Mouse (Mus musculus) G1E (cell line): ENCODE results near the gene Ubl5. TPM values are rescaled to one million over a fixed set of nuclear protein-coding genes. Genes with fewer than 3 reads are reported as not detected.
"Not testable (repeated sequence)": the region's sequence is repeated elsewhere in the genome, so short reads cannot be mapped to it uniquely, and the experiment has no call there.

Source experiments
- ATAC-seq: 2 replicates; pipeline ENCODE4 v1.8.0; 2016; ENCODE audit warnings: mild to moderate bottlenecking; ENCODE audit not compliant: insufficient number of reproducible peaks, poor library complexity, low FRiP score, severe bottlenecking; ENCODE audit errors: extremely low read depth
- DNase-seq: peaks from one replicate; pipeline ENCODE4 v3.0.0; 2012; ENCODE audit warnings: low spot score
- H3K27me3 ChIP-seq: 2 replicates; pipeline ENCODE4 v1.6.1; 2012; ENCODE audit warnings: mild to moderate bottlenecking, low read length, inconsistent platforms; ENCODE audit not compliant: insufficient read depth
- H3K36me3 ChIP-seq: replicated peaks from 2 replicates; pipeline ENCODE3; 2012; ENCODE audit warnings: mild to moderate bottlenecking, inconsistent platforms
- H3K4me1 ChIP-seq: 2 replicates; pipeline ENCODE4 v1.6.1; 2012; ENCODE audit warnings: low read depth, low read length, inconsistent platforms, mixed read lengths; ENCODE audit not compliant: insufficient read depth
- H3K4me3 ChIP-seq: 2 replicates; pipeline ENCODE4 v1.5.1; 2012; ENCODE audit warnings: low read depth, mild to moderate bottlenecking, inconsistent platforms, low read length, moderate library complexity, mixed read lengths
- H3K9me3 ChIP-seq: replicated peaks from 2 replicates; pipeline ENCODE4 v1.6.1; 2012; ENCODE audit warnings: inconsistent platforms
- CTCF ChIP-seq: IDR thresholded peaks from 2 replicates; pipeline ENCODE4 v1.5.1; 2012; ENCODE audit warnings: low read depth, low read length, inconsistent platforms, mixed read lengths
- GATA1 ChIP-seq: IDR thresholded peaks from 2 replicates; pipeline ENCODE4 v1.6.1; 2012; ENCODE audit warnings: borderline replicate concordance, low read length, inconsistent platforms, mixed read lengths
- GATA2 ChIP-seq: IDR thresholded peaks from 2 replicates; pipeline ENCODE4 v1.6.1; 2012; ENCODE audit warnings: low read depth, low read length, inconsistent platforms, borderline replicate concordance
- POLR2AphosphoS5 ChIP-seq: IDR thresholded peaks from 2 replicates; pipeline ENCODE4 v1.6.1; 2012; ENCODE audit warnings: low read depth, low read length, inconsistent platforms; ENCODE audit not compliant: insufficient replicate concordance
- TAL1 ChIP-seq: conservative IDR thresholded peaks from 2 replicates; pipeline ENCODE4 v1.6.1; 2012; ENCODE audit warnings: low read depth, low read length, inconsistent platforms, mixed read lengths
- polyA plus RNA-seq: library from polyadenylated mRNA; stranded (reverse); fragments of >175 nt; gene quantifications from 2 replicates; pipeline ENCODE4 v1.2.3, GENCODE M21; 2012
- total RNA-seq, 2 experiments: library from RNA; stranded (forward) in 1 of 2; stranded (reverse) in 1 of 2; fragments of 200-1000 nt in 1 of 2; fragments of >200 nt in 1 of 2; fragmentation: Nextera tagmentation in 1 of 2; gene quantifications; 2 replicates each; pipeline ENCODE4 v1.2.3; 2014 to 2017

Gene Ubl5
- total and polyA plus RNA-seq, 3 experiments = 18.4 to 270 (median 176) TPM

DNA sequence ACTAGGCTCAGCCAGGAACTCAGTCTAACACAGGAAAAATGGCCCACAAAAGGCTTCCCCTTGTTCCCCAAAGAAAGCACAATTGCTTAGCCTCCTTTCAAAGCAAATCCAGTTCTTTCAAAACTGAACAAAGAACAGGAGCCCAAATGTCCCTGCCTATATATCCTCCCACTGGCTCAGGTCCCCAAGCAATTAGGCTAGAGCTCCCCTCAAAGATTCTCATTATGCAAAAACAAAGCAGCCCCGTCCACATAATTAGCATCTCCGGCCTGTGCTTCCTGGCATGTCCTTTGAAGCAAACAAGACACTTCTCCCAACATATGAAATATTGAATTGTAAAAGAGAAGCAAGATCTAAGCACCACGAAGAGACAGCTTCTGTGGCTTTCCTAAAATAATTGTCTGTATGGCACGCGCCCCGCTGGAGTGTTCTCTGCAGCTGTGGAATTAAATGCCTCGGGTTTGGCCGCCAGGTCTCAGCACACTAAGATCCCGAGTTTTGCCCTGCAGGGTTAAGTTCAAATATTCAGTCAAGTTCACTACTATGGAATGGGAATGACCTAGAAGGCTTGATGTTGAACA is 37.8 kb downstream of the Ubl5 start:
- Histone ChIP-seq H3K27me3 (peaks cover 16% of the 10 kb centered on the region), H3K4me3 (no peak overlapping the region), H3K4me1 (no peaks in the 10 kb centered on the region; the same call in 1 of the 2 replicates), H3K9me3 (no peaks in the 10 kb centered on the region), H3K36me3 (no peaks in the 10 kb centered on the region)
- ATAC-seq (no peak), DNase-seq (no peak)
- TF ChIP-seq GATA2 (no peak), POLR2AphosphoS5 (no peak), CTCF (no peak), GATA1 (no peak), TAL1 (no peak)

DNA sequence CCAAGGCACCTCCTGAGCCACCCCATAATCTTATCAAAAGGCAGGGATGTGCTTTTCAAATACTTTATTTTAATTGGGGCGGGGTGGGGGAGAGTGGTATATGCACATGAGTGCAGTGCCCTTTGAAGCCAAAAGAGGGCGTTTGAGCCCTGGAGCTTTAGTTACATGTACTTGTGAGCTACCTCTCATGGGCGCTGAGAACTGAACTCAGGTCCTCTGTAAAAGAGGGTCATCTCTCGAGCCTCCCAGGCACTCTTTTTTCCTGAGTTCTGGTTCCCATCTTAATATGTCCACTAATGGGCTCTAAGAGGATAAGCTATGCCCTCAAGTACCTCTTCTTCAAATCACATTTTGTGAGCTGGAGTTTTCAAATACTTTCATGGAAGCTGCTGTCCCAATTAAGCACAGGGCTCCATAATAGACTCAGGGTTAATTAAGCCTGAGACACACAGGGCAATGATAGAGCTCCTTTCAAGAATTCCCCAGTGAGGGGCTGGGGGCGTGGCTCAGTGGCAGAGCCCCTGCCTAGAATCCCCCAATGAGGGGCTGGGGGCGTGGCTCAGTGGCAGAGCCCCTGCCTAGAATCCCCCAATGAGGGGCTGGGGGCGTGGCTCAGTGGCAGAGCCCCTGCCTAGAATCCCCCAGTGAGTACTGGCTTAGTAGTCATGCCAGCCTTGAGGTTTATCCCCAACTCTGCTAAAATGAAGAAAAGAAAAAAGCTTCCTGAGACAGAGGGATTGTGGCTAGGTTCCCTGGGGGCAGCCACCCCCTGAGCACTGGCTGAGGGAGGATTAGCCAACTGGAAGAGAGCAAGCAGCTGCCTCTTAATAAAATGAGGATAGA is 39.1 kb downstream of the Ubl5 start:
- Histone ChIP-seq H3K4me1 (no peaks in the 10 kb centered on the region; the same call in 1 of the 2 replicates), H3K36me3 (no peaks in the 10 kb centered on the region), H3K27me3 (peaks cover 8% of the 10 kb centered on the region; the same call in 1 of the 2 replicates), H3K4me3 (no peak overlapping the region), H3K9me3 (no peaks in the 10 kb centered on the region)
- DNase-seq (no peak), ATAC-seq (no peak)
- TF ChIP-seq TAL1 (no peak), GATA1 (no peak), CTCF (no peak), GATA2 (no peak), POLR2AphosphoS5 (no peak)

DNA sequence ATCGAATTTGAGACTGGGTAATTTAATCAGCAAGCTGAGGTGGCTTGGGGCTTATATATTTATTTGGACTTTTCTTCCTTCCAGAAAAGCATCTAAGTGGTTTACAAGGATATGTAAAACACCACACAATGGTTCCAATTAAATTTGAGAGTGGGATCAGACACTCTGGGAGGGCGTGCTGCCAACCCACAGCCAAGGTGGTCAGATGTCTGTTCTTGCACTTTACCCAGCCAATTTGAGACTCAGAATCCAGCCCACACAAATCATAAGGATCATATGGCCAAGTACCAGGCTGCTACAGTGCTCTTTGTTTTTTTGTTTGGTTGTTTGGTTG is 39.7 kb downstream of the Ubl5 start:
- TF ChIP-seq TAL1 = no peak
- TF ChIP-seq CTCF = no peak
- Histone ChIP-seq H3K4me3 (no peak overlapping the region), H3K36me3 (no peaks in the 10 kb centered on the region), H3K27me3 (peaks cover 6% of the 10 kb centered on the region; the same call in 1 of the 2 replicates), H3K4me1 (no peaks in the 10 kb centered on the region; the same call in 1 of the 2 replicates), H3K9me3 (no peaks in the 10 kb centered on the region)
- DNase-seq (no peak), ATAC-seq (no peak)

DNA sequence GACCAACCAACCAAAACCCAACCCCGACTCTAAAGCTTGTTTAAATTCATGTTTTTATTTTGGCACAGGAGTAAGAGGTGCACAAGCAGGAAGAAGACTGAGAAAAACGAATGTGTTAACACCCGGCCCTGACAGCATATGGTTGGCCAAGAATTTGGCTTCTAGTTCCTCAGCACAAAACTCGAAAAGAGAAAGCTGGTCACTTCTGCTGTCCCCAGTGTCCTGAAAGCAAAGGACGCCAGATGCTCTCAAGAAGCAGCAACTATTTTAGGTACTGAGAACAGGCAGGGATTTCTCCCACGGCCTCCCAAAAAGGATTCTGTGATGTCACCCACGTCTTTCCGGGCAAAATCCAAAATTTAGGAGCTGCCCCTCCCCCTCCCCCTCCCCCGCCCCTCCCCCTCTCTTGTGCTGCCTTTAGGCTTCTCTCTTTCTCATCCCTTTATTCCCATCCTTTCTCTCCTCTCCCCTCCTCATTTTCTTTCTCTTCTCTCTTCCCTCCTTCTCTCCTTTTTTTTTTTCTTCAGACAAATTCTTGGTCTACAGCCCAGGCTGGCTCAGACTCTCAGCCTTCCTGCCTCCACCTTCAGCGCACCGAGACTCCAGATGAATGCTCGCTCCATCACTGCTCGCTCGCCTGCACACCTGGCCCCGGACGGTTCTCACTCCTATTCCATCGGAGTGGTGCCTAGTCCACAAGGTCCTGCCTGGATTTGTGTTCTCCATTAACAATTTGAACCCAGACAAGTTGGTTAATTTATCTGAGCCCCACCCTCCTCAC is 42.6 kb downstream of the Ubl5 start:
- Histone ChIP-seq H3K4me1 (no peaks in the 10 kb centered on the region), H3K9me3 (no peaks in the 10 kb centered on the region), H3K4me3 (no peak overlapping the region), H3K36me3 (no peaks in the 10 kb centered on the region), H3K27me3 (peaks cover 9% of the 10 kb centered on the region)
- TF ChIP-seq TAL1 (no peak), CTCF (no peak), POLR2AphosphoS5 (no peak), GATA1 (no peak), GATA2 (no peak)
- ATAC-seq = no peak
- DNase-seq = no peak

DNA sequence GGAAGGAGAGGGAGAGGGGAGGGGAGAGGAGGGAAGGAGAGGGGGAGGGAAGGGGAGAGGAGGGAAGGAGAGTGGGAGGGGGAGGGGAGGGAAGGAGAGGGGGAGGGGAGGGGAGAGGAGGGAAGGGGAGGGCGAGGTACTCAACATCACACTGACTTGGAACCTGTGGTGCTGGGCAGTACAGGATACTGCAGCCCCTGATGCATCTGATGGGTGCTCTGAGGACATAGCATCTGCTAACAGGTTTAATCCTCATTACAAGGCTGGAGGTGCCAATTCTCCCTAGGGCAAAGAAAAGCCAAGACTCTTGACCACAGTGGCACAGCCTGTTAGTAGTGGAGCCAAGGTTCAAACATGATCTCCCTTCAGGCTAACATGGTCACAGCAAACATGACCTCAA is 46.7 kb downstream of the Ubl5 start:
- Histone ChIP-seq H3K9me3 (no peaks in the 10 kb centered on the region), H3K4me1 (no peaks in the 10 kb centered on the region), H3K4me3 (no peak overlapping the region), H3K27me3 (peaks cover 19% of the 10 kb centered on the region), H3K36me3 (no peaks in the 10 kb centered on the region)
- no peak for ATAC-seq
- no peak for DNase-seq
- no peak for TF ChIP-seq GATA2
- no peak for TF ChIP-seq CTCF
- TF ChIP-seq TAL1 = no peak
- TF ChIP-seq GATA1 = no peak
- TF ChIP-seq POLR2AphosphoS5 = no peak

DNA sequence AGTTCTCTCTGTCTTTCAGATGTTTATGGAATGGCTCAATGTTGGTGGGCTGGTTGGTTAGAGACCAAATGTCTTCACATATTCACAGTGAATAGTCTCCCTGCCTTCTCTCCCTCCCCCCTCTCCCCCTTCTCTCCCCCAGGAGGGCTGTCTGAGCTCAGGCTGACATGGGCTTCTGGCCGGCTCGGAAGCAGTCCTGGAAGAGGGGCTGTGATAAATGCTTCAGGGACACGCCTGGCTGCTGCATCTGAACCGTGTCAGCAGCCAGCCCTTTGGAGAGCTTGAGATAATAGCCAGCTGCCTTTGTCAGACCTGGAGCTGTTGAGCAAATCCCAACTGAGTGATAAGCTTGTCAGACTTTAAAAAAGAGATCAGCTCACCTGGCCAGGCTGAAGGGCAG is 47.2 kb downstream of the Ubl5 start:
- Histone ChIP-seq H3K4me3 (no peak overlapping the region), H3K36me3 (no peaks in the 10 kb centered on the region), H3K9me3 (no peaks in the 10 kb centered on the region), H3K27me3 (peaks cover 24% of the 10 kb centered on the region), H3K4me1 (no peaks in the 10 kb centered on the region)
- DNase-seq (no peak), ATAC-seq (no peak)
- TF ChIP-seq CTCF (no peak), GATA2 (no peak), GATA1 (no peak), POLR2AphosphoS5 (no peak), TAL1 (no peak)

DNA sequence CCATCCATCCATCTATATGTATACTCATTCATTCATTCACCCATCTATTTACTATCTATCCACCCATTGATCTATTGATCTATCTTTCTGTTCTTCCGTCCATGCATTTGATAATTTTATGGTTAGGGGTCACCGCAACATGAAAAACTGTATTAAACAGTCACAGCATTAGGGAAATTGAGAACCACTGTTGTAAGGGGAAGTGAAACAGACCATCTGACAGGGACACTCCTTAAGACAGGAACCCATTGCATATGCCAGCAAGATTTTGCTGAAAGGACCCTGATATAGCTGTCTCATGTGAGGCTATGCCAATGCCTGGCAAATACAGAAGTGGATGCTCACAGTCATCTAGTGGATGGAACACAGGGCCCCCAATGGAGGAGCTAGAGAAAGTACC is 47.8 kb downstream of the Ubl5 start:
- H3K4me3 ChIP-seq, H3K4me1 ChIP-seq, ATAC-seq, H3K36me3 ChIP-seq, H3K9me3 ChIP-seq, DNase-seq: not testable (repeated sequence)
- H3K27me3 ChIP-seq = peaks cover 26% of the 10 kb centered on the region
